Mouse (Mus musculus) urinary bladder, postnatal 0 days (tissue): Measurements from ENCODE around the gene Slc5a3. TPM values are rescaled to one million over a fixed set of nuclear protein-coding genes. Genes with fewer than 3 reads are reported as not detected.

Source experiments
- polyA plus RNA-seq: library from polyadenylated mRNA; unstranded; fragments of >200 nt; fragmentation: Nextera tagmentation; extraction: Ambion mirVana; gene quantifications from 2 replicates; pipeline ENCODE4 v1.2.1, GENCODE M21; 2015

Gene Slc5a3
- polyA plus RNA-seq, result 4.2 and 4.9 TPM in 2 replicates

GRCm38 (mm10) chr16:92057852-92058643 is at the start of gene Slc5a3, which contains the start of the genes Mrps6 and Gm49711:
Gene Slc5a3, plus strand, starts transcription at chr16:92058322.
Gene Mrps6, plus strand, starts transcription at chr16:92058270.
Gene Gm49711, plus strand, starts transcription at chr16:92058316.

Other genes with a start within 250 kb of the Slc5a3 start
- gene Mrps6, start 52 bp upstream of the Slc5a3 start, polyA plus RNA-seq, result 178 and 201 TPM in 2 replicates
- gene Gm49711, start within 50 bp of the Slc5a3 start, polyA plus RNA-seq, result 0.12 and 0.15 TPM in 2 replicates
- 0.07 TPM in 1 of 2 replicates, not detected in the other for gene Kcne2, start 234.1 kb downstream of the Slc5a3 start, polyA plus RNA-seq
- gene Smim11, start 243.0 kb downstream of the Slc5a3 start, polyA plus RNA-seq, result 110 and 121 TPM in 2 replicates